In genomic region chr6:142040306-142041175, GRCm38 (mm10) we compare ENCODE assay signal across 10 mouse cellular contexts. TPM values are rescaled to one million over a fixed set of nuclear protein-coding genes. Genes with fewer than 3 reads are reported as not detected.
A peak's percentile ranks its signal among the peaks of the same experiment; 100 is the strongest.
DNase-seq lines count a peak whose midpoint lies in the region; ATAC-seq and TF ChIP-seq lines count a peak whose summit lies in the region.
"Had no signal": no experiment of that assay in that cellular context is flagged by ENCODE, and none has a peak within 500 bp of the region (broad histone marks: within the 10 kb centered on the region; RNA-seq: fewer than 3 reads in every experiment).

No protein-coding gene starts in this region.

- H3K4me1 ChIP-seq in G1E (ENCODE audit: insufficient read depth, low read depth, low read length), result no peaks in the 10 kb centered on the region
- no peaks in the 10 kb centered on the region for H3K4me1 ChIP-seq in hindbrain, embryonic 15.5 days (replicated peaks)
- H3K4me1 ChIP-seq in midbrain, embryonic 11.5 days (ENCODE audit: control insufficient read depth, insufficient read depth, low read length), result no peaks in the 10 kb centered on the region
- H3K4me1 ChIP-seq in stomach, embryonic 15.5 days, result no peaks in the 10 kb centered on the region
- H3K4me1 ChIP-seq: embryonic facial prominence, embryonic 15.5 days had no signal

- H3K27ac ChIP-seq in hindbrain, embryonic 15.5 days (replicated peaks), result no peak overlapping the region
- no peak overlapping the region for H3K27ac ChIP-seq in midbrain, embryonic 11.5 days (ENCODE audit: low read depth, low read length)
- no peak overlapping the region for H3K27ac ChIP-seq in stomach, embryonic 15.5 days
- H3K27ac ChIP-seq: embryonic facial prominence, embryonic 15.5 days; macrophage had no signal

- H3K4me3 ChIP-seq in G1E (ENCODE audit: low read depth, low read length), result no peak overlapping the region
- H3K4me3 ChIP-seq in hindbrain, embryonic 15.5 days, result no peak overlapping the region
- H3K4me3 ChIP-seq in midbrain, embryonic 11.5 days (ENCODE audit: low read depth, low read length), result no peak overlapping the region
- no peak overlapping the region for H3K4me3 ChIP-seq in stomach, embryonic 15.5 days (replicated peaks)
- H3K4me3 ChIP-seq: embryonic facial prominence, embryonic 15.5 days had no signal

- H3K9me3 ChIP-seq in G1E (replicated peaks), result no peaks in the 10 kb centered on the region
- no peaks in the 10 kb centered on the region for H3K9me3 ChIP-seq in hindbrain, embryonic 15.5 days
- no peaks in the 10 kb centered on the region for H3K9me3 ChIP-seq in midbrain, embryonic 11.5 days (ENCODE audit: control insufficient read depth, low read length)
- no peaks in the 10 kb centered on the region for H3K9me3 ChIP-seq in stomach, embryonic 15.5 days
- H3K9me3 ChIP-seq: embryonic facial prominence, embryonic 15.5 days had no signal

- peak; percentile 71 for DNase-seq in 416B (ENCODE audit: low read depth)
- no peak for DNase-seq in G1E (ENCODE audit: low spot score)
- DNase-seq in embryo, embryonic 11.5 days (ENCODE audit: low read depth, low spot score), result peak; percentile 59
- DNase-seq in layer of hippocampus, postnatal 14 days (ENCODE audit: low spot score in 2 of 2), result peak; percentile 18 to 28
- peak; percentile 86 for DNase-seq in midbrain, embryonic 11.5 days (ENCODE audit: low spot score, missing footprints)
- DNase-seq in Muller cell, postnatal 12 days (ENCODE audit: inconsistent ontology term), result no peak

- ATAC-seq in G1E (ENCODE audit: extremely low read depth, insufficient number of reproducible peaks, low FRiP score, poor library complexity, severe bottlenecking), result peak; percentile 62
- peak; percentile 76; the same call in 1 of the 2 replicates for ATAC-seq in hindbrain, embryonic 15.5 days (ENCODE audit: low FRiP score, low read depth)
- peak; percentile 49 for ATAC-seq in midbrain, embryonic 11.5 days (ENCODE audit: low FRiP score)
- ATAC-seq in stomach, embryonic 15.5 days (ENCODE audit: insufficient read depth, low FRiP score, low read depth), result peak; percentile 58; the same call in 1 of the 2 replicates

- no peaks in the 10 kb centered on the region for H3K36me3 ChIP-seq in G1E (replicated peaks)
- H3K36me3 ChIP-seq in hindbrain, embryonic 15.5 days, result no peaks in the 10 kb centered on the region
- no peaks in the 10 kb centered on the region for H3K36me3 ChIP-seq in midbrain, embryonic 11.5 days (ENCODE audit: control insufficient read depth, insufficient read depth, low read length)
- no peaks in the 10 kb centered on the region for H3K36me3 ChIP-seq in stomach, embryonic 15.5 days
- H3K36me3 ChIP-seq: embryonic facial prominence, embryonic 15.5 days had no signal

- no peaks in the 10 kb centered on the region for H3K27me3 ChIP-seq in G1E (ENCODE audit: insufficient read depth, low read length)
- H3K27me3 ChIP-seq in hindbrain, embryonic 15.5 days, result no peaks in the 10 kb centered on the region
- H3K27me3 ChIP-seq in midbrain, embryonic 11.5 days (ENCODE audit: control insufficient read depth, insufficient read depth, low read length), result no peaks in the 10 kb centered on the region
- H3K27me3 ChIP-seq in stomach, embryonic 15.5 days (replicated peaks), result no peaks in the 10 kb centered on the region
- H3K27me3 ChIP-seq: embryonic facial prominence, embryonic 15.5 days had no signal

- 40% methylated on average over 16 of the region's 16 CpGs for WGBS in hindbrain, embryonic 15.5 days
- WGBS in midbrain, embryonic 11.5 days, result 63% methylated on average over 16 of the region's 16 CpGs
- WGBS in stomach, embryonic 15.5 days, result 40% methylated on average over 16 of the region's 16 CpGs

- no peak overlapping the region for H3K4me2 ChIP-seq in hindbrain, embryonic 15.5 days
- H3K4me2 ChIP-seq in midbrain, embryonic 11.5 days, result no peak overlapping the region
- no peak overlapping the region for H3K4me2 ChIP-seq in stomach, embryonic 15.5 days
- H3K4me2 ChIP-seq: embryonic facial prominence, embryonic 15.5 days had no signal

- peak; percentile 63; the same call in 1 of the 2 replicates for TF ChIP-seq CTCF in G1E (IDR thresholded peaks at IDR 0.05; ENCODE audit: low read depth, low read length)

- H3K9ac ChIP-seq in hindbrain, embryonic 15.5 days, result no peak overlapping the region
- H3K9ac ChIP-seq in midbrain, embryonic 11.5 days (ENCODE audit: low read length), result no peak overlapping the region
- no peak overlapping the region for H3K9ac ChIP-seq in stomach, embryonic 15.5 days
- H3K9ac ChIP-seq: embryonic facial prominence, embryonic 15.5 days had no signal

RNA-seq across cellular contexts. Expression of gene Gm6614, which starts 29.3 kb away (rescaled TPM):
- total RNA-seq in G1E (2014; fragmentation: Nextera tagmentation), result not detected in 2 replicates
- total RNA-seq in G1E (2017), result 0.05 TPM in 1 of 2 replicates, not detected in the other
- not detected in 2 replicates for polyA plus RNA-seq in G1E (2012)
- polyA plus RNA-seq in hindbrain, embryonic 15.5 days (2015; fragmentation: Nextera tagmentation; extraction: Ambion mirVana), result not detected in 2 replicates
- total RNA-seq in layer of hippocampus, postnatal 14 days (2021), result not detected
- 0.08 TPM in 1 of 2 replicates, not detected in the other for polyA plus RNA-seq in midbrain, embryonic 11.5 days (2014; fragmentation: Nextera tagmentation; extraction: Ambion mirVana)
- not detected in 2 replicates for polyA plus RNA-seq in stomach, embryonic 15.5 days (2015; fragmentation: Nextera tagmentation; extraction: Ambion mirVana)
- polyA plus RNA-seq: embryonic facial prominence, embryonic 15.5 days; macrophage had no signal

Comparison
In these comparisons a context has a peak if more than half of its experiments do, and no peak if none do; other contexts are left out.
1. DNase-seq: peak in 416B (single experiment), embryo, embryonic 11.5 days (single experiment), layer of hippocampus, postnatal 14 days (2 of 2) and midbrain, embryonic 11.5 days (single experiment); none in G1E (single experiment) and Muller cell, postnatal 12 days (single experiment).
2. Peak in every context shown above with its lines, with median percentiles within 50 percentile points of each other: ATAC-seq.